Mouse (Mus musculus) small intestine, adult 2 months (tissue): ENCODE results near the gene Klf12.

Source experiments
- CTCF ChIP-seq: fragments of 200-500 bp; IDR thresholded peaks from 2 replicates; pipeline ENCODE4 v1.5.1; 2012; ENCODE audit warnings: low read depth, mild to moderate bottlenecking, control low read depth, inconsistent platforms, low read length, moderate library complexity, mixed read lengths; ENCODE audit not compliant: insufficient replicate concordance, insufficient read length; ENCODE audit errors: extremely low read depth
- POLR2A ChIP-seq: fragments of 200-500 bp; IDR thresholded peaks from 2 replicates; pipeline ENCODE4 v1.6.1; 2012; ENCODE audit warnings: low read depth, mild to moderate bottlenecking, control low read depth, inconsistent platforms, low read length, moderate library complexity

- no peak for TF ChIP-seq POLR2A
- no peak for TF ChIP-seq CTCF
Measured at GRCm38 (mm10) chr14:100316780-100317179, 32.3 kb upstream of the Klf12 start.
